Mouse (Mus musculus): Measurements from ENCODE around the gene Fkbpl. TPM values are rescaled to one million over a fixed set of nuclear protein-coding genes. Genes with fewer than 3 reads are reported as not detected.

Fkbpl gene
- total and polyA plus RNA-seq, 3 experiments: 6.4 to 7.0 TPM; not detected in 1

DNA sequence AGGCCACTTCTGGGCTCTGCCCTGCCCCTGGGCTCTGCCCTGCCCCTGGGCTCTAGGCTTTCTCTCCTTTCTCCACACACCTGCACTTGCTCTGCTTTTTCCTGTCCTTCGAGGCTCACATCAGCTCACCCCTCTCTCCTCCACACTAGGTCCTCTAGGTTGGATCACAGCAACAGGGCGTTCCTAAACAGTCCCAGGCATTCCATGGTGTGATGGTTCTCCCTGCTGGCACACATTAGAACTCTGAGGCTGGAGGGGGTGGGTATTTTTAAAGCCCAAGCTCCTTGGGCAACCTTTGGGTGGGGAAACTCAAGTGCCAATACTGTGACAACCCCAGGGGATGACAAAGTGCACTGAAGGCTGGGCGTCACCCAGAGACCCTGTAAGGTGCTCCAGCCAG lies 7.1 kb upstream of the Fkbpl start:
- Histone ChIP-seq H3K4me1 (ENCODE audit: control insufficient read depth in 1 of 2, insufficient read depth in 2 of 2, low read length in 2 of 2) (peaks cover 0 to 5% of the 10 kb centered on the region in 2 experiments; a peak in 1 of 4 replicates), H3K9me3 (replicated peaks; ENCODE audit: insufficient read depth, low read length) (no peaks in the 10 kb centered on the region), H3K27ac (ENCODE audit: control insufficient read depth, low read depth, low read length) (no peak overlapping the region), H3K36me3 (ENCODE audit: control insufficient read depth in 1 of 2, insufficient read depth in 2 of 2, low read length in 2 of 2) (no peaks in the 10 kb centered on the region), H3K79me2 (ENCODE audit: control insufficient read depth, insufficient read depth, low read length, poor library complexity) (no peaks in the 10 kb centered on the region), H3K4me3 (ENCODE audit: control insufficient read depth in 1 of 2, insufficient read depth in 1 of 2, low read depth in 2 of 2, low read length in 2 of 2) (no peak overlapping the region), H3K27me3 (ENCODE audit: control insufficient read depth in 1 of 2, insufficient read depth in 2 of 2, low read length in 2 of 2) (peaks cover 5 to 12% of the 10 kb centered on the region in 2 experiments; a peak in 3 of 4 replicates), H3K9ac (ENCODE audit: control insufficient read depth, low read depth, low read length, poor library complexity, severe bottlenecking) (no peak overlapping the region)
- DNase-seq (ENCODE audit: low read depth, low spot score): no peak
- no peak for TF ChIP-seq SMC3 (IDR thresholded peaks at IDR 0.05; ENCODE audit: low read depth, low read length)
- no peak for TF ChIP-seq MYB (IDR thresholded peaks at IDR 0.05; ENCODE audit: low read depth, low read length)
- no peak for TF ChIP-seq TCF12 (IDR thresholded peaks at IDR 0.05; ENCODE audit: low read depth, low read length)
- no peak for TF ChIP-seq USF2 (IDR thresholded peaks at IDR 0.05; ENCODE audit: borderline replicate concordance in 1 of 2, insufficient read depth in 1 of 2, low read depth in 1 of 2, low read length in 2 of 2)
- no peak for TF ChIP-seq MXI1 (IDR thresholded peaks at IDR 0.05; ENCODE audit: low read depth, low read length)
- TF ChIP-seq EP300 (IDR thresholded peaks at IDR 0.05; ENCODE audit: low read depth in 1 of 2, low read length in 2 of 2): no peak
- TF ChIP-seq MAFK (IDR thresholded peaks at IDR 0.05; ENCODE audit: borderline replicate concordance, low read depth, low read length): no peak
- no peak for TF ChIP-seq ZC3H11A (IDR thresholded peaks at IDR 0.05; ENCODE audit: low read depth, low read length)
- no peak for TF ChIP-seq GATA1 (IDR thresholded peaks at IDR 0.05; ENCODE audit: low read depth, low read length)
- TF ChIP-seq ELF1 (IDR thresholded peaks at IDR 0.05; ENCODE audit: low read depth, low read length): no peak
- TF ChIP-seq MYC (IDR thresholded peaks at IDR 0.05; ENCODE audit: low read depth, low read length): no peak
- TF ChIP-seq ZMIZ1 (IDR thresholded peaks at IDR 0.05; ENCODE audit: low read depth, low read length): no peak

DNA sequence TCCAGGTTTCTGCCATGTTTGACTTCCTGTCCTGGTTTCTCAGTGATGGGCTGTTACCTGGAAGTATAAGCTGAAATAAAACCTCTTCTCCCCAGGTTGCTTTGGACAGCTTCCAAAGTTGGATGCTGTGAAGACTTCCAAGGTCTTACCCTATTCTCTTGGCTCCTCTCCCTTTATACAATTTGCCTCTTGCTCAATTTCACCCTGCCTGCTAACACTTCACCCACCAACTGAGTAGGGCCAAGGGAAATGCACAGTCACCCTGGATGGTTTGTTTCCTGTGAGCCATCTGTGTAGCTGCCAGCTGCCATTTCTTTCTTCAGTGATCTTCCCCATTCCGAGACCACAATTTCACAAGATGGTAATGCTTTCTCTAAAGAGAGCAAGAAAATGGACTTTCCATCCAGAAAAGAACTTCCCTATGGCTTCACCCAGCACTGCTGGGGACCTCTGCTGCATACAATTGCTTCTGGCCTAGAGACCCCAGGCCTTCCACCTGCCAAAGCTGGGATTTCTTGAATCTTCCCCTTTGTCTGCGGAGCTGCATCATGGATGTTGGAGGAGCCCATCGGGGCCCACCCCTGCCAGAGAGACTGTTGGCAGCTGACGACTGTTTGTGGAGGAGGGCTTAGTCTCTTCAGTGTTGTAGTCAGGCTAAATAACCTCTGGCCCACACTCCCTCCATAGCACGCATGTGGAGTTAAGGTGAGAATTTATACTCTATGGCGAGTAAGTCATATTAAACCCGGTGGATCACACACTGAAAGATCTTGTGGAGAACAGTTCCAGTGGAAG lies 4.9 kb upstream of the Fkbpl start:
- peaks cover 0 to 13% of the 10 kb centered on the region in 2 experiments; a peak in 2 of 4 replicates for H3K4me1 ChIP-seq (ENCODE audit: control insufficient read depth in 1 of 2, insufficient read depth in 2 of 2, low read length in 2 of 2)
- H3K9me3 ChIP-seq (replicated peaks; ENCODE audit: insufficient read depth, low read length): no peaks in the 10 kb centered on the region
- TF ChIP-seq NRF1 (IDR thresholded peaks at IDR 0.05; ENCODE audit: insufficient read depth, low read depth, low read length, poor library complexity, severe bottlenecking): no peak
- TF ChIP-seq RCOR1 (IDR thresholded peaks at IDR 0.05; ENCODE audit: low read depth, low read length): no peak
- no peak for TF ChIP-seq SIN3A (IDR thresholded peaks at IDR 0.05; ENCODE audit: low read length)
- no peak for TF ChIP-seq TBP (IDR thresholded peaks at IDR 0.05; ENCODE audit: low read depth, low read length)
- TF ChIP-seq NELFE (IDR thresholded peaks at IDR 0.05; ENCODE audit: low read depth, low read length): no peak
- peaks cover 5 to 12% of the 10 kb centered on the region in 2 experiments; a peak in 3 of 4 replicates for H3K27me3 ChIP-seq (ENCODE audit: control insufficient read depth in 1 of 2, insufficient read depth in 2 of 2, low read length in 2 of 2)
- H3K79me2 ChIP-seq (ENCODE audit: control insufficient read depth, insufficient read depth, low read length, poor library complexity): no peaks in the 10 kb centered on the region
- no peak overlapping the region for H3K4me3 ChIP-seq (ENCODE audit: control insufficient read depth in 1 of 2, insufficient read depth in 1 of 2, low read depth in 2 of 2, low read length in 2 of 2)
- peaks cover 0 to 4% of the 10 kb centered on the region in 2 experiments; a peak in 1 of 4 replicates for H3K36me3 ChIP-seq (ENCODE audit: control insufficient read depth in 1 of 2, insufficient read depth in 2 of 2, low read length in 2 of 2)
- DNase-seq (ENCODE audit: low read depth, low spot score): no peak
- H3K27ac ChIP-seq (ENCODE audit: control insufficient read depth, low read depth, low read length): no peak overlapping the region
- no peak overlapping the region for H3K9ac ChIP-seq (ENCODE audit: control insufficient read depth, low read depth, low read length, poor library complexity, severe bottlenecking)
